Mouse (Mus musculus): ENCODE measurements around the gene Efcab8.
"Not testable (repeated sequence)": the region's sequence is repeated elsewhere in the genome, so short reads cannot be mapped to it uniquely, and the experiment has no call there.

The Efcab8 gene

DNA sequence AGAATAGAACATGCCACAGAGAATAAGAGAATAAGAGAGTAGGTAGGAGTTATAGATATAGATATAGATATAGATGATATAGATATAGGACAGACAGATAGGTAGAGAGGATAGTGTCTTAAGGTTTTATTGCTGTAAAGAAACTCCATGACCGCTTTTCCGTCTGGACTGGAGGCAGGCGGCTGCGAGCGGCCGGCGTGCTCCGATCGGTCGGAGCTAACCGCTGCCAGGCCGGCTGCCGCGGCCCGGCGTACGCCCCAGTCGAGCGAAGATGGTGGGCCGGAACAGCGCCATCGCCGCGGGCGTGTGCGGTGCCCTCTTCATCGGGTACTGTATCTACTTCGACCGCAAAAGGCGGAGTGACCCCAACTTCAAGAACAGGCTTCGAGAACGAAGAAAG, 46.2 kb downstream of the Efcab8 start:
- DNase-seq (ENCODE audit: low spot score in 2 of 2) = not testable (repeated sequence)

DNA sequence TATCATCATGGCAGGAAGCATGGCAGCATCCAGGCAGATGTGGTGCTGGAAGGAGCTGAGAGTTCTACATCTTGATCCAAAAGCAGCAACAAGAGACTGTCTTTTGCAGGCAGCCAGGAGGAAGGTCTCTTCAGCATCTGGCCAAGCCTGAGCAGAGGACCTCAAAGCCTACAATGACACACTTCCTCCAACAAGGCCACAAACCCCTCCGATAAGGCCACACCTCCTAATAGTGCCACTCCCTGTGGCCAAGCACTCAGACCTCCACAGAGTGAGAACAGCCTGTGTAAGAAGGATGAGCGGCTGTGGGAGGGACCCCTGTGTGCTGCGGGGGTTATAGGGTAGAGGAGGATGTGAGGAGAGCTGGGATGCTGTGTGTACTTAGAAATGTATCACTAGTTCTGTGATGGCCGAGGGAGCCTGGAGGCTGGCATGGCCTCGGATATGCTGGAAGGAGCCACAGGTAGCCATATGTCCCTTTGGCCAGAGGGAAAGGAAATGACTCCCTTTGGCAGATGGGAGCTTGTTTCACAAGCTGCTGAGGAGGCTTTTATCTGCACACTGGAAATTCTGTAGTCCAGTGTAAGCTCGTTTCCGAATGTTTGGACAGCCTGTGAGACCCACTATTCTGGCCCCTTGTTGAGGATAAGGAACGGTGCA, 47.6 kb downstream of the Efcab8 start:
- DNase-seq (ENCODE audit: low spot score in 2 of 2) = no peak

DNA sequence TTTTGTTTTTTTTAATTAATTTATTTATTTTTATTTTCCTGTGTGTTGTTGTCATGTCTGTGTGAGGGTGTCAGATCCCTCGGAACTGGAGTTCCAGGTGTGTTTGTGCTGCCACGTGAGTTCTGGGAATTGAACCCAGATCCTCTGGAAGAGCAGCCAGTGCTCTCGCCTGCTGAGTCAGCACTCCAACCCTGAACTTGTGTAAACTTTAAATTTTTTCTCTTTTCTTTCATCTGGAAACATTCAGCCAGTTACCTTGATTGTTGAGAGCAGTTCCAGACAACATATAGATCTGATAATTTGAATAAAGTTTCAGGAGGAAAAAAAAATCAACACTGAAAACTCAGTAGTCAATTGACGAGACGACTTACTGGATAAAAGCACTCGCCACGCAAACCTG, 49.0 kb downstream of the Efcab8 start:
- DNase-seq (ENCODE audit: low spot score in 2 of 2) = no peak

DNA sequence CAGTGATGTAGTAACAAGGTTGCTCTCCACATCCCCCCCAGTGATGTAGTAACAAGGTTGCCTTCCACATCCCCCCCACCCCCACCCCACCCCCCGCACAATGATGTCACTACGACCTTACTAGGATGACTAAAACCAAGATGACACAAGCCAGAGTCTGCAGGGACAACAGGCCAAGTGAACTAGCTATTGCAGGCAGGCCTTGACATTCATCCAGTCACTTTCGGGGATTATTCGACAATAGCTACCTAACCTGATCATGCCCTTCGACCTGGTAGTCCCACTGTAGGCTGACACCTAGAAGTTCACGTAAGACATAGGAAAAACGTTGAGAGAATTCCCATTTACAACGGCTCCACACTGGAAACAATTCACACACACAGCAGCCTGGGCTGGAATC, 53.6 kb downstream of the Efcab8 start:
- no peak for DNase-seq (ENCODE audit: low spot score in 2 of 2)

DNA sequence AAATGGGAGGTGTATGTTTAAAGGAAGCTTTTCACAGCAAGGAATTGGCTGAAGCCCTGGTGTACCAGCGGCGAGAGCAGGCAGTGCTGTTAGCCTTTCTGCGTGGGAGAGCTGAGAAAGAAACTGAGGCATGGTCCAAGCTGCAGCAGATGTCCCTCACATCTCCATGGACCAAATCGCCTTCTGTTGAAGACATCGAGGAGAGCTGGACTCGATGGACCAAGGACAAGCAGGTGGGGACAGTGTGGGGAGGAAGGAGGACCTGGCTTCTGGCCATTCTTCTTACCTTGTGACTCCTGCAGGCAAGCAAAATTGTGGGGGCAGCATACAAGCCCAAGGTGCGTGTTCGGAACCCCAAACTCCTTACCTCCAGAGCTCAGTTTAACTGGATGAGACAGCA, 63.1 kb downstream of the Efcab8 start:
- no peak for DNase-seq (ENCODE audit: low spot score in 2 of 2)

DNA sequence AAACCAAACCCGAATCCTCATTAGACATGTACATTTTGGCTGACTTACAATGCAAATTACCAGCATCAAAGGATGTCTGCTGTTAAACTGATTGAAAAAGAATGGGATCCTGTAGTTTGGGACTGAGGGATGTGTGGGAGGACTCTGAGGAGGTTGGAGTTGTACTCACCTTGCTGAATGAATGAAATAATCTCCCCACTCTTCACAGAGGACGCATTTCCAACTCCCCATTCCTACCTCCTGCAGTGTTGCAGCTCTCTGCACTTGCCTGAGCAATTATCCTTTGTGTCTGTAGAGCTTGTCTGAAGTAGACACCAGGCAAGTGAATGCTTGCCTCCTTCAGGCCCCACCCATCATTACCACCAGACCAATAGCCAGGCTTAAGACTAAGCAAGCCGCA, 68.7 kb downstream of the Efcab8 start:
- DNase-seq (ENCODE audit: low spot score in 2 of 2) = no peak

DNA sequence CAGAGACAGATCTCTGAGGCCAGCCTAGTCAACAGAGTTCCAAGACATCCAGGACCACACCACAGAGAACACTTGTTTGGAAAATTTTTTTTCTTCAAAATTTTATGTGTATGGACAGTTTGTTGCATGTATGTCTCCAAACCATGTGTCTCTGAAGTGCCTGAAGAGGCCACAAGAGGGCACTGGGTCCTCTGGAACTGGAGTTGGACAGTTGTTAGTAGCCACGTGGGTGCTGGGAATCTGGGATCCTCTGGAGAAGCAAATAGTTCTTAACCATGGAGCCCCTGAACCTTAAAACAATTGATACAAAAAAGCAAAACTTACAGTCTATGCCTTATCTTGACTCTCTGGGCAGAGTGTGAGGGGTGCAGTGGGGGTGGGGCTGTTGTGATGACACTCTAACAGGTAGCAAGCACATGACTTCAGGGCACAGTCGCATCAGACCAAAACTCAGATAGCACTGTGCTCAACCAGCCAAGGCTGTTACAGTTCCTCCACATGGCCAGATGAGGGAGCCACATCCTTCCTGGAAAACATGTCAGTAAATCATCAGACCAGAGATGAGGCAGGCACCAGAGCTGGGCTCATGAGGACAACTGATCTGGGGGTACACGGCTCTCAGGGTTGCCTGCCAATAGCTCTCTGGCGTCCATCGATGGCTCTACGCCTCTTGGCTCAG, 70.8 kb downstream of the Efcab8 start:
- no peak for DNase-seq (ENCODE audit: low spot score in 2 of 2)

DNA sequence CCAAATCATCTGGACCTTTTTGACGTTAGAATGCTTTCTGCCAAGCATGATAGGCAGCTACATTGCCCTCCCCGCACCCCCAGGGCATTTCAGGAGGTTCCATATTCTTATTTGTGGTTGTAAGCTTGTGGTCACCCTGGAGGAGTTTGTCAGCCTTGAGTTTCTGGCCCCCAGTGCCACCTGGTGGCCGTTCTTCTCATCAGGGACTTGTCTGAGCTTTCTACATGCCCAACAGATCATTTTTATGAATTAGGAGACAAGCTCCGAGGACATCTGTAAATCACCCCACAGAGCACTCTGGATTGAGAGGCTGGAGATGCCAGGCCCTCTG, 71.3 kb downstream of the Efcab8 start:
- peak in 1 of 2 experiments; percentile 44 for DNase-seq (ENCODE audit: low spot score in 2 of 2)

DNA sequence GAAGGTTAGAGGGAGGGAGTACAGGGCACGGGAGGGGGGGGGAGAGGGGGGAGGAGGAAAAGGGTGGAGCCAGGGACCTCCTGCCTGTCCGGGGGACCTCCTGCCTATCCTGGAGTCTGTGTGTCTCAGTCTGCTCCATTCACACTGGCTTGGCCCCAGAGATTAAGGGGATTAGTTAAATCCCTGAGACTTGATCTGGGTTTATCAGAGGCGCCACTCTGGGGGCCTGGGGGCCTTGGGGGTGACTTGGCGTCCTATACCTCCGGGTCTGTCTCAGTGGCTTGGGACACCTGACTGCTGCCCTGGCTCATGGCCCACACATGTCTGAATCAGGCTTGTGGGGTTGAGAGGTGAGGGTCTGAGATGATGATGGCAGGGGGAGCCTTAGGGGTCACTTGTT, 73.8 kb downstream of the Efcab8 start:
- DNase-seq (ENCODE audit: low spot score in 2 of 2) = no peak

DNA sequence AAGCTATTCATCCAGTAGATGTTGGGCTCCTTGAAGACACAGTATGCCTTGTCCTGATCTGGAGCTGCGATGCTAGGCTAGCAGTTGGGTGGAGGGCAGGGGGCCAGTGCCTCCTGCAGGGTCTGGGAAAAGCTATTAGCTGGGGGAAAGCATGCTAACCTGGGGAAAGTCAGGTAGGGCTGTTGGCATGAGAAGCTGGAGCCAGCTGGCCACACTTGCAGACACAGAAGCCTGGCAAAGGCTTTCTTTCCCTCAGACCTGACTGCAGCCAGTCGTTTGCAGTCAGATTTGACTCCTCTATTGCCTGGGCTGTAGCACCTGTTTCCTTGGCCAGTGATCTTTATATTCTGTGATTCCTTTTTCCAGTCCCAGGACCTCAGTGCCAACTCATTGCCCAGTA, 79.8 kb downstream of the Efcab8 start:
- DNase-seq (ENCODE audit: low spot score in 2 of 2) = no peak

DNA sequence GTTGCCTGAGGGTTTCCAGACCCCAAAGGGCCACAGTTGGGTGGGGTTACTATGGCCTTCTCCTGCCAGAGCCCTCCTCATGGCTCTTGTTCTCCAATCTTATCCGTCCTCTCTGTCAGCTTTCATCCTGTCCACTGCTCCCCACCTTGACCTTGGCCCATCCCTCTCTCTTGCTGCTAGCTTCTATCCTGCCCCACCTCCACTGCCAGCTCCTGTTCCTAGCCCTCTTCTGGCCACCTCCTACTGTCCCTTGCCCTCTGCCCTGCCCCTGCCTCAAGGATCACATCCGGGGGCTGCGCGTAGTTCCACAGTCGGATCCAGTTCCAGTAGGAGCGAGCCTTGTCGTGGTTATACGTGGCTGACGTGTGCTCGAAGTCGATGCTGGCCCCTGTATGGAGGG, 80.6 kb downstream of the Efcab8 start:
- no peak for DNase-seq (ENCODE audit: low spot score in 2 of 2)

DNA sequence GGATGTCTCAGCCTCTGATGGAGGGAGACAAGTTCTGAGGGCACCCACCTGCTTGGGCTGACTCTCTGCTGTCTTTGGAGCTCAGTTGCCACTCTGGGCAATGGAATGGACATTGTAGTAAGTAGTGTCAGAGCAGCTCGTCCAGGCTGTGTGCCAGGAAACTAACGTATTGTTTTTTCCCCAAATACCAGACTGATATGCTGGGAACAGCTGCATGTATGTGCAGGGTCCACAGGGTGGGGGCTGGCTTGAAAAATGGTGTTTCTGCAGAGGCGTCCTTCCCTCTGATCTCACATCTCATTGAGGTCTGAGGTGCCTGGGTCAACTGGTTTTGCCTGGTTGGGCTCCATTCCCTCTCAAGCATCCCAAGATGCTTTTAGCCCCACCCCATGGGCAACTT, 81.0 kb downstream of the Efcab8 start:
- no peak for DNase-seq (ENCODE audit: low spot score in 2 of 2)

DNA sequence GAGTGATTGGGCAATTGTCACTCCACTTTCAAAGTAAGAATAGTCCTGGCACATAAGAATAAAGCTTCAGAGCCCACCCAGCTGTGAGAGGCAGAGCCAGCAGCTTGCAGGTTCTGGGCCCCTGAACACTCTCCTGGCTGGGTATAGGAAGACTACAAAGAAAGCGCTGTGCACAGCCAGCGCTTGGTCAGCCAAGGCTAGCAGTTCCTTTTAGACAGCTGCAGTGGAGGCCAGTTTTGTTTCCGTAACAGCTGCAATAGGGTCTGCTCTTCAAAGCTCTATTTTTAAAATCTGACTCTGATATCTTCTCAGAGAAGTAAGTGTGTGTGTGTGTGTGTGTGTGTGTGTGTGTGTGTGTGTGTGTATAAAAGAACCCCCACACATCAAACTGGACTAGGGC, 82.2 kb downstream of the Efcab8 start:
- no peak for DNase-seq (ENCODE audit: low spot score in 2 of 2)

DNA sequence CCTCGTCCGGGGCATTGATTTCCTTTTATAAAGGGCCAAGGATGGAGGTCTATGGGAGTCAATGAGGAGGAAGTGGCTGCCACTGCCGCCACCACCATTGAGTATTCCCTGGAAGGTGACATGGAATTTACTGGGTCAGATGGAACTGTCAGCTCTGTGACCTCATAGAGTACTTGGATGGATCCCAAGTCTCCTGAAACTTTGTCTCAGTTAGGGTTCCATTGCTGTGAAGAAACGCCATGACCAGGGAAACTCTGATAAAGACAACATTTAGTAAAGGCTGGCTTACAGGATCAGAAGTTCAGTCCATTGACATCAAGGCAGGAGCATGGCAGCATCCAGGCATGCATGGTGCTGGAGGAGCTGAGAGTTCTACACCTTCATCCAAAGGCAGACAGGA, 91.3 kb downstream of the Efcab8 start, which contains the start of gene Sun5:
Gene Sun5 (minus strand): TSS at position 101 of the 400 bp plus-strand sequence.
- DNase-seq (ENCODE audit: low spot score in 2 of 2) = no peak

DNA sequence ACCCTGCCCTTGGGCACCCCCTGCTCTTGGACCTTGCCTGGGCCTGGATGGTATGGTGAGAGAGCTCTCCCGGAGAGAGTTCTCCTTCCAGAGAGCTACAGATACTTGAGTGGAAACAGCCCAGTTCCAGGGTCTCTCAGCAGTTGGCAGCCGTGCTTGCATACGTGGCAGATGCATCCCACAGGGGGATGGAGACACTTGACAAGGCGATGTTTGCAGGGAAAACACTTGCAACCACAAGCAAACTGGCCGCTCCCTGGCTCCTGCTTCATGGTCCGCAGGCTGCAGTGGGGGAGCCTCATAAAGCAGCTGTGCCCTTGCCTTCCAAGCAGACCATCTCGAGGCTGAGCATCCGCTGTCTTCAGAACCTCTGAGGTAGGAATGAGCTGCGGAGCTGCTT, 95.0 kb downstream of the Efcab8 start, which contains the start of gene Bpifb2:
Gene Bpifb2 (plus strand): TSS at position 301 of the 400 bp plus-strand sequence.
- DNase-seq (ENCODE audit: low spot score in 2 of 2) = no peak

Data from urinary bladder, adult 18-20 months (tissue).